Mouse (Mus musculus) left cerebral cortex, postnatal 25 days (tissue): ENCODE data around the gene Olfr1328. TPM values are rescaled to one million over a fixed set of nuclear protein-coding genes. Genes with fewer than 3 reads are reported as not detected.
"Not testable (repeated sequence)": the region's sequence is repeated elsewhere in the genome, so short reads cannot be mapped to it uniquely, and the experiment has no call there.

ENCODE experiments used
- DNase-seq, 2 experiments: peaks; one replicate each; pipeline ENCODE4 v3.0.0; 2022; ENCODE audit warnings: low spot score in 2 of 2, mixed read lengths in 1 of 2
- intact Hi-C: fragments of 180-260 bp; cut with DNase I; formaldehyde crosslinking; loops from one replicate; pipeline ENCODE4 v1.15.1; 2025
- total RNA-seq, 2 experiments: library from RNA; stranded (reverse); gene quantifications; 2 replicates each; pipeline ENCODE4 v1.2.3; 2021

Olfr1328 gene
- total RNA-seq = not detected

DNA sequence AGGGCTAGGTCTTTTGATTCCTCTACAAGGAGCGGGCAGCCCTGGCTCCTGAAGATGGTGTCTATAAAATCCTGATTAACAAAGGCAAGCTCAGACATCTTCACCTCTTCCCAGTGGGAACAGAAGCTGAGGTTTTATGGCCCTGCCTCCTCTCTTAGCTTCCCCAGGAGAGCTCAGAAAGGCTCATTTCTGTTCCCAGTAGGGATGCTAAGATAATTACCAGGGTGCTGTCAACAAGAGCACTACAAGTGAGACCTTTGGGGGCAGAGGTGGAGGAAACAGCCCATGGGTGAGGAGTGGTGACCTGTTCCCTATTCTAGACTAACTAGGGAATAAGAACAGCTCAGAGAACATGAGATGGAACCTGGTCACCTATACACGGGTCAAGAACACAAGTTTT lies at the start of gene Olfr1328:
Gene Olfr1328, minus strand, starts transcription at position 101 of the 400 bp plus-strand sequence.
- no peak for DNase-seq

GRCm38 (mm10) chr4:118985291-118985690 lies 46.9 kb upstream of the Olfr1328 start:
- DNase-seq = no peak
- intact Hi-C loops = no loop called here

More for the DNA sequence above, at the start of gene Olfr1328:
- intact Hi-C loops = no loop called here

DNA sequence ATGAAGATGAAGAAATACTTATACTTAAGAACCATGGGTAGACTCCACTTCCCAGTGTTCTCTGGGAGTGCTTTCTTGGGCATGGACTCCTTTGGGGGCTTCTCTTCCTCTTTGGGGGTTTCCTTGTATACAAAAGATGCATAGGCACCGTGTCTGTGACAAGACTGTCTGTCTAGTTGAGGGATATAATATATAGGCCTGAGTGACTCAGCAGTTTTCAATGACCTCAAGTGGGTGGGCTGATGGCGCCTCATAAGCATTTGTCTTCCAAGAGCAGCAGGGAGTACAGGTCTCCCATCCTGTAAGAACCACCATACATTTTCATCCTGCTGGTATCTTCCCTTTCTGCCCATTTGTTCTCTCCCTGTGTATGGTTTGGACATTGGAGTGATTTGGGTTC lies 34.9 kb upstream of the Olfr1328 start:
- intact Hi-C loops = no loop called here

GRCm38 (mm10) chr4:118967711-118968110 lies 29.3 kb upstream of the Olfr1328 start:
- intact Hi-C loops = no loop called here
- no peak for DNase-seq

More for the DNA sequence above, 34.9 kb upstream of the Olfr1328 start:
- DNase-seq = no peak

- peak; percentile 17 to 39 for DNase-seq
- intact Hi-C loops = no loop called here
Measured at GRCm38 (mm10) chr4:118961141-118961628, 22.8 kb upstream of the Olfr1328 start, which contains the start of gene Lao1. Lao1 (plus strand) TSS chr4:118961578.

- DNase-seq = no peak
- intact Hi-C loops = no loop called here
Measured at GRCm38 (mm10) chr4:118958812-118959211, 20.4 kb upstream of the Olfr1328 start.

GRCm38 (mm10) chr4:118931326-118931725 lies 7.1 kb downstream of the Olfr1328 start:
- intact Hi-C loops, DNase-seq: not testable (repeated sequence)

DNA sequence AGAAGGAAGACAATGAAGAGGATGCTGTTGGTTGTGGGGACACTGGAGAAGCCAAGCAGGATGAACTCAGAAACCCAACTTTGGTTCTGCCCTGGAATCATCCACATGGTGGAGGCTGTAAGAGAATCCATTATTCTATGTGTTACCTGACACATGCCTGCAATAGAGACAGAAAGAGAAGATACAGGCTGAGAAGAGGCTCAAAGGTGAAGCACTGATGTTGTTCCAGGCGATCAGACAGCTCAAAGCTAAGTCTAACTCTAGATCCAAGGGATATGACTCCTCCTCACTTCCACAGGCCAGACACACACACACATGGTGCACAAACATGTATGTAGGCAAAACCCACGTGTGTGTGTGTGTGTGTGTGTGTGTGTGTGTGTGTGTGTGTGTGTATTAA lies 21.0 kb downstream of the Olfr1328 start, which contains the start of gene Olfr1329:
Gene Olfr1329, minus strand, starts transcription at position 101 of the 400 bp plus-strand sequence.
- intact Hi-C loops = not testable (repeated sequence)

GRCm38 (mm10) chr4:118901981-118902380 lies 36.4 kb downstream of the Olfr1328 start:
- DNase-seq = no peak
- intact Hi-C loops = no loop called here

More for the DNA sequence above, 21.0 kb downstream of the Olfr1328 start, which contains the start of gene Olfr1329:
- DNase-seq = not testable (repeated sequence)

DNA sequence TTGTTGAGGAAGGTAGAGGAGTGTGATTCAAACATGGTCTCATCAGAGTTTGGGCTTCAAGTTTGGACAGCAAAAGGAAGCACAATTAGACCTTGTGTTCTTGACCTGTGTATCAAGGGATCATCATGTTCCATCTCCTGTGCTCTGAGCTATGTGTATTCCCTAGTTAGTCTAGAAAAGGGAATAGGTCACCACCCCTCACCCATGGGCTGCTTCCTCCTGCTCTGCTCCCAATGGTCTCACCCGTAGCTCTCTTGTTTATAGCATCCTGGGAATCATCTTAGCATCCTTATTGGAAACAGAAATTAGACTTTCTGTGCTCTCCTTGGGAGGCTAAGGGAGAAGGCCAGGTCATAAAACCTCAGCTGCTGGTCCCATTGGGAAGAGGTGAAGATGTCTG lies 50.1 kb downstream of the Olfr1328 start, which contains the start of gene Olfr1330:
Gene Olfr1330, plus strand, starts transcription at position 301 of the 400 bp plus-strand sequence.
- intact Hi-C loops = no loop called here
- no peak for DNase-seq

Other genes with a start within 250 kb of the Olfr1328 start
- gene Olfr1342, start 245.9 kb downstream of the Olfr1328 start, total RNA-seq = not detected
- not detected for gene Olfr1341, start 235.1 kb downstream of the Olfr1328 start, total RNA-seq
- not detected for gene Olfr1340, start 218.5 kb downstream of the Olfr1328 start, total RNA-seq
- gene Olfr1339, start 206.4 kb downstream of the Olfr1328 start, total RNA-seq = not detected
- gene Olfr1338, start 179.9 kb downstream of the Olfr1328 start, total RNA-seq = not detected
- not detected for gene Olfr1337, start 156.0 kb downstream of the Olfr1328 start, total RNA-seq
- gene Olfr1335, start 128.7 kb downstream of the Olfr1328 start, total RNA-seq = not detected
- not detected for gene Olfr1333, start 102.3 kb downstream of the Olfr1328 start, total RNA-seq
- gene Olfr1331, start 74.0 kb downstream of the Olfr1328 start, total RNA-seq = not detected
- not detected for gene Olfr1330, start 50.0 kb downstream of the Olfr1328 start, total RNA-seq
- gene Olfr1329, start 21.1 kb downstream of the Olfr1328 start, total RNA-seq = not detected
- under 1 TPM; 0.27 to 0.34 TPM for gene Lao1, start 23.0 kb upstream of the Olfr1328 start, total RNA-seq
- 100 to 1,000 TPM in 1 of 2 experiments, 10 to 100 TPM in 1; 95.0 to 111 TPM for gene Slc2a1, start 170.1 kb upstream of the Olfr1328 start, total RNA-seq
- 1 to 10 TPM; 7.9 to 8.6 TPM for gene Zfp691, start 235.6 kb upstream of the Olfr1328 start, total RNA-seq